Mouse (Mus musculus) intestine, embryonic 16.5 days (tissue): ENCODE measurements around the gene Cep57l1. TPM values are rescaled to one million over a fixed set of nuclear protein-coding genes. Genes with fewer than 3 reads are reported as not detected.

Experiments used
- ATAC-seq: fragments of 200-750 bp; cut with Nextera tagmentation; 2 replicates; pipeline ENCODE4 v1.8.0; 2017; ENCODE audit warnings: moderate TSS enrichment, moderate library complexity
- H3K27ac ChIP-seq: fragments of 300-500 bp; sonication (generic); 2 replicates; pipeline ENCODE4 v1.5.1; 2014; ENCODE audit warnings: mild to moderate bottlenecking, low read length
- H3K27me3 ChIP-seq: fragments of 300-500 bp; sonication (generic); replicated peaks from 2 replicates; pipeline ENCODE4 v1.6.1; 2014; ENCODE audit warnings: low read length, control low read depth, mixed read lengths; ENCODE audit not compliant: control insufficient read depth, insufficient read depth
- H3K36me3 ChIP-seq: fragments of 300-500 bp; sonication (generic); 2 replicates; pipeline ENCODE4 v1.6.1; 2014; ENCODE audit warnings: low read length, control low read depth; ENCODE audit not compliant: control insufficient read depth, insufficient read depth
- H3K4me1 ChIP-seq: fragments of 300-500 bp; sonication (generic); 2 replicates; pipeline ENCODE4 v1.6.1; 2014; ENCODE audit warnings: low read length, control low read depth, mixed read lengths; ENCODE audit not compliant: control insufficient read depth, insufficient read depth
- H3K4me2 ChIP-seq: fragments of 300-500 bp; sonication (generic); 2 replicates; pipeline ENCODE4 v1.6.1; 2014; ENCODE audit warnings: low read depth, low read length, control low read depth
- H3K4me3 ChIP-seq: fragments of 300-500 bp; sonication (generic); 2 replicates; pipeline ENCODE4 v1.5.1; 2014; ENCODE audit warnings: mild to moderate bottlenecking, low read length
- H3K9ac ChIP-seq: fragments of 300-500 bp; sonication (generic); 2 replicates; pipeline ENCODE4 v1.6.1; 2014; ENCODE audit warnings: low read depth, low read length
- H3K9me3 ChIP-seq: fragments of 300-500 bp; sonication (generic); 2 replicates; pipeline ENCODE4 v1.6.1; 2016; ENCODE audit warnings: low read length, control low read depth; ENCODE audit not compliant: control insufficient read depth
- WGBS: fragments of 180-500 bp; shearing (Covaris S2); extraction: QIAGEN DNeasy Blood & Tissue Kit; methylation state at CpG from one replicate; pipeline ENCODE4 v1.1.7; 2014; 5-methylcytosine and 5-hydroxymethylcytosine counted together
- polyA plus RNA-seq: library from polyadenylated mRNA; unstranded; fragments of >200 nt; fragmentation: Nextera tagmentation; extraction: Ambion mirVana; gene quantifications from 2 replicates; pipeline ENCODE4 v1.2.1, GENCODE M21; 2015

Gene Cep57l1
- polyA plus RNA-seq, 1 experiment from 2014 or later = 18.6 TPM

DNA sequence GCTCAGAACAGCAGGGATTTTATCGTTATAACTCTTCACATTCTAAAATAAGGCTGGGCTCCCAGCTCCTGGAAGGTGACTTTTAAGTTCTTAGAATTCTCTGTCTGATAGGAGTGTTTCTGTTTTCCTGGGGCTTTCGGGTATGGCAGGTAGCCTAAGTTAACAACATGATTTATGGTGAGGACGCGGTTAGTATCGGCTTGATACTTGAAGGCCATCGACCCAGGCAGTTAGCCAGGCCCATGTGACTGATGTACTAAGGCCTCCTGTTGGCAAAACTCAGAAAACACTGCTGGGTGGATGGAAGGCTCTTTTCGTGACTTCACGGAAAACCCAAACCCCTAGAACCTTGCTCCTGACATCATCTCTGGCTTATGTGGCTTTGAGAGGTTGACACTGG is 100.3 kb downstream of the Cep57l1 start:
- Histone ChIP-seq H3K36me3 (no peaks in the 10 kb centered on the region), H3K27ac (no peak overlapping the region), H3K4me2 (no peak overlapping the region), H3K4me1 (no peaks in the 10 kb centered on the region), H3K9ac (no peak overlapping the region), H3K27me3 (no peaks in the 10 kb centered on the region), H3K9me3 (no peaks in the 10 kb centered on the region), H3K4me3 (no peak overlapping the region)
- no peak for ATAC-seq
- WGBS = 73% methylated on average over 8 of the region's 8 CpGs

GRCm38 (mm10) chr10:41699669-41700068 is 110.0 kb downstream of the Cep57l1 start:
- H3K36me3 ChIP-seq = no peaks in the 10 kb centered on the region
- no peaks in the 10 kb centered on the region for H3K4me1 ChIP-seq
- no peaks in the 10 kb centered on the region for H3K27me3 ChIP-seq
- 78% methylated on average over 5 of the region's 5 CpGs for WGBS
- no peak overlapping the region for H3K4me3 ChIP-seq
- no peak overlapping the region for H3K9ac ChIP-seq
- no peak overlapping the region for H3K27ac ChIP-seq
- H3K9me3 ChIP-seq = no peaks in the 10 kb centered on the region
- no peak for ATAC-seq
- no peak overlapping the region for H3K4me2 ChIP-seq

GRCm38 (mm10) chr10:41697040-41697439 is 112.6 kb downstream of the Cep57l1 start:
- no peak overlapping the region for H3K27ac ChIP-seq
- no peaks in the 10 kb centered on the region for H3K36me3 ChIP-seq
- no peak for ATAC-seq
- H3K9ac ChIP-seq = no peak overlapping the region
- no peak overlapping the region for H3K4me2 ChIP-seq
- no peaks in the 10 kb centered on the region for H3K27me3 ChIP-seq
- no peak overlapping the region for H3K4me3 ChIP-seq
- 56% methylated on average over 11 of the region's 11 CpGs for WGBS
- H3K4me1 ChIP-seq = no peaks in the 10 kb centered on the region
- no peaks in the 10 kb centered on the region for H3K9me3 ChIP-seq

DNA sequence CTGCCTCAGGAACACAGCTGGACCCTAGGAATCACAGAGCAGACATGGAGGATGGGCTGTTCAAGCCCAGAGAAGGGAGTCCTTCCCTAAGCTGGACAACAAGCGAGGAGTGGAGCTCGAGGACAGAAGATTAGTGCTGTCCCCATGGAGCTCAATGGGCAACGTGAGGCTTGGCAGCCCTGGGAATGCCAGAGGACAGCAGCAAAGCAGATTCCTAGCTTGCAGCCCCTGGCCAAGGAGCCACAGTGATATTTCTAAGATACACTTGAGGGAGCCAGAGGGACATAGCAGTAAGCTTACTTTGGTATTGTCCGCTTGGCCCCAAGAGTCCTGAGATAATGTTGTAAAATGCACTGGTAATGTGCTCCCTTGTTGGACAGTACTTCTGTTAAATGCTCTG is 118.7 kb downstream of the Cep57l1 start:
- WGBS = 69% methylated on average over 4 of the region's 4 CpGs
- H3K9me3 ChIP-seq = no peaks in the 10 kb centered on the region
- ATAC-seq = no peak

DNA sequence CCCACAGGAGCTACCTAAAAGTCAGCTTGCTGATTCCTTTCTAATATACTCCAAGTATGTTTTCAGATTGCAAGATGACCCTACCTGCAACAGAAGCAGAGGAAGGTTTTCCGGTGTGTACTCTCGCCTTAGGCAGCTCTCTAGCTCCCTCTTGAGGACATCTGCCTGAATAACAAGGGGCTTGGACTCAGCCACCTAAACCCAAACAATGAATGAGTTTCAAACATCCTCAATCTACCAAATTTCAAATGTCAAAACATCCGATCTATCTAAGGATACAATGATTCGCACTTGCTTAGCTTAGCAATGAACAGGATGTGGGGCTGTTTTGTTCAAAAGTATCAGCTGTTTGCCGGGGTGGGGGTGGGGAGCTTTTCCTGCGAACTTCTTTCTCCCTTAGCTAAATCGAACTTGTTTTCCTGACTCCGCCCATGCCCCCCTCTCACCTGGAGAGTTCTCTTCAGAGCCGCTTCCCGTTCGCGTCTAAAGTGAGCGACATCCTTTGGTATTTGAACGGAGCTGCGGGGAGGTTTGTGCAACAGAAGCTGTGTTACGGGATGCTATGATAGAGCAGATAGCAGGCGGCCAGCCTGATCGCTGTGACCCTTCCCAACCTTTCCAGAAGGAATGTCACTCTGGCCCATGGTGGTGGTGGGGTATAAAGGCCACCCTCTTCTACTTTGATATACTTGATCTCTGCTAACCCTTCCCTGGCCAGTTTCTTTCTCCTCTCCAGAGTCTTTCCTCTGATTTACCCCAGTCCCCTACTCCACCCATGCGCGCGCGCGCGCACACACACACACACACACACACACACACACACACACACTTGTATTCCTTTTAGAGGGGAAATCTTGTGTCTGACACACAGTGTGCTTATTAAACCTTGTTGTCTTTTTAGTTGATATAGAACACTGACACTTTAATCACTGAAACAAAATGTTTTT is 119.5 kb downstream of the Cep57l1 start:
- Histone ChIP-seq H3K4me1 (no peaks in the 10 kb centered on the region), H3K4me2 (peak overlapping the region; percentile 72), H3K9ac (peak overlapping the region; percentile 54; the same call in 1 of the 2 replicates), H3K27me3 (no peaks in the 10 kb centered on the region), H3K9me3 (no peaks in the 10 kb centered on the region), H3K4me3 (peak overlapping the region; percentile 45), H3K36me3 (no peaks in the 10 kb centered on the region), H3K27ac (no peak overlapping the region)
- WGBS = 22% methylated on average over 24 of the region's 24 CpGs
- ATAC-seq = peak; percentile 58

More for the DNA sequence above, 118.7 kb downstream of the Cep57l1 start:
- Histone ChIP-seq H3K9ac (no peak overlapping the region), H3K36me3 (no peaks in the 10 kb centered on the region), H3K4me2 (no peak overlapping the region), H3K4me3 (no peak overlapping the region), H3K4me1 (no peaks in the 10 kb centered on the region), H3K27ac (no peak overlapping the region), H3K27me3 (no peaks in the 10 kb centered on the region)

- 0 out of 2 replicates have a peak overlapping the region, but pooled peaks have one; percentile 36 for H3K9ac ChIP-seq
- H3K4me3 ChIP-seq = peak overlapping the region; percentile 27
Measured at GRCm38 (mm10) chr10:41684548-41684996, 125.1 kb downstream of the Cep57l1 start.

DNA sequence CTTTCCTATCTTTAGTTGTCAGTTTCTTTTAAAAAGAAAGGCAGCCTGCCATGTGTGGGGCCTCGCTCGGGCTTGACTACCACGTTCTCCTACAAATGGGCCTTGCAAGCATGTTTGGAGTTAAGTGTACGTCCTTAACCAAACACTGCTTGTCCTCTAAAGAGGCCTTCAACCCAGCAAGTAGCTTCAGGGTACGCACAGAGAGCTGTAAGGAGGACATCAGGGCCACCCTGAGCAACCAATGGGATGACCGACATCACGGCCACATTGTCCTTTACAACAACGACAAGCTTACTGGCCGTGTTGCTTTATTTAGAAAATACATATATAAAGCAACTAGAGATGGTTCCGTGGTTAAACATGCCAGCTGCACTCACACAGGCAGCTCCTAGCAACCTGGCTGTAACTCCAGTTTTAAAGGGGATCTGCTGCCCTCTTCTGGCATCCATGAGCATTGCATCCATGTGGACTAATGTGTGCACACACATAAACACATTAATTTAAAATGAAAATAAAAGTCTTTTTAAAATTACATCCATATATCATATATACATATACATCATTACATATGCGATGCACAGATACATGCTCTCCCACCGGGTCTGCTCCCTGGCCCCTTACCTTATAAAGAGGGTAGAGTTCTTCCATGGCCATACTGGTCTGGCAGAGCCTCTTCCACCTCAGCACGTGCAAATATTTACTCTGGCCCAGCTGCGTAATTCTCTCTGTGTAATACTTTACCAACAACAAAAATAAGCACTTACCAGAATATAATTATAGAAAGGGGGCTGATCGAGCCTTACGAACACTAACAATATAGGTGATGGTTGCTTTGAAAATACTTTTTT is 126.9 kb downstream of the Cep57l1 start:
- 29% methylated on average over 16 of the region's 16 CpGs for WGBS
- ATAC-seq = peak; percentile 68

More at GRCm38 (mm10) chr10:41684548-41684996, 125.1 kb downstream of the Cep57l1 start:
- Histone ChIP-seq H3K4me1 (peaks cover 9% of the 10 kb centered on the region), H3K9me3 (no peaks in the 10 kb centered on the region), H3K27ac (no peak overlapping the region), H3K4me2 (peak overlapping the region; percentile 54), H3K27me3 (no peaks in the 10 kb centered on the region), H3K36me3 (no peaks in the 10 kb centered on the region)
- peak; percentile 68 for ATAC-seq
- 4% methylated on average over 21 of the region's 21 CpGs for WGBS

GRCm38 (mm10) chr10:41678746-41679360 is 130.8 kb downstream of the Cep57l1 start:
- Histone ChIP-seq H3K4me2 (peak overlapping the region; percentile 48), H3K9ac (peak overlapping the region; percentile 43; the same call in 1 of the 2 replicates), H3K9me3 (no peaks in the 10 kb centered on the region), H3K4me1 (peaks cover 7% of the 10 kb centered on the region), H3K36me3 (no peaks in the 10 kb centered on the region), H3K27ac (no peak overlapping the region), H3K27me3 (no peaks in the 10 kb centered on the region), H3K4me3 (0 out of 2 replicates have a peak overlapping the region, but pooled peaks have one; percentile 22)
- peak; percentile 34; the same call in 1 of the 2 replicates for ATAC-seq
- 30% methylated on average over 18 of the region's 18 CpGs for WGBS

More for the DNA sequence above, 126.9 kb downstream of the Cep57l1 start:
- Histone ChIP-seq H3K36me3 (no peaks in the 10 kb centered on the region), H3K4me3 (no peak overlapping the region), H3K9me3 (no peaks in the 10 kb centered on the region), H3K4me1 (peaks cover 14% of the 10 kb centered on the region), H3K4me2 (no peak overlapping the region), H3K27ac (no peak overlapping the region), H3K27me3 (no peaks in the 10 kb centered on the region), H3K9ac (no peak overlapping the region)
